Mouse (Mus musculus) WW6 (cell line): Measurements from ENCODE around the gene Ccdc155.
A peak's percentile ranks its signal among the peaks of the same experiment; 100 is the strongest.
"Not testable (repeated sequence)": the region's sequence is repeated elsewhere in the genome, so short reads cannot be mapped to it uniquely, and the experiment has no call there.

Experiments used
- DNase-seq: peaks from one replicate; pipeline ENCODE4 v3.0.0-alpha.2; 2013; ENCODE audit warnings: low read depth, low spot score

The Ccdc155 gene

GRCm38 (mm10) chr7:45191161-45191560, 13.5 kb downstream of the Ccdc155 start:
- DNase-seq = no peak

- no peak for DNase-seq
These were observed 14.5 kb downstream of the Ccdc155 start for GRCm38 (mm10) chr7:45190186-45190585.

GRCm38 (mm10) chr7:45189600-45189999, 15.1 kb downstream of the Ccdc155 start:
- DNase-seq = no peak

GRCm38 (mm10) chr7:45185921-45186320, 18.8 kb downstream of the Ccdc155 start:
- DNase-seq = no peak

- no peak for DNase-seq
These were observed 21.0 kb downstream of the Ccdc155 start for GRCm38 (mm10) chr7:45183672-45184071.

- no peak for DNase-seq
These were observed 22.1 kb downstream of the Ccdc155 start for GRCm38 (mm10) chr7:45182606-45183005.

- DNase-seq = peak; percentile 86
These were observed 22.5 kb downstream of the Ccdc155 start for GRCm38 (mm10) chr7:45182199-45182601.

- DNase-seq = no peak
These were observed 23.2 kb downstream of the Ccdc155 start for GRCm38 (mm10) chr7:45181540-45181939.

GRCm38 (mm10) chr7:45180896-45181477, 23.7 kb downstream of the Ccdc155 start, which contains the start of gene Pth2:
Gene Pth2, plus strand, starts transcription at chr7:45180995.
- DNase-seq = no peak

- DNase-seq = no peak
These were observed 25.2 kb downstream of the Ccdc155 start, which contains the start of gene Gfy for GRCm38 (mm10) chr7:45179469-45179868. Gene Gfy, minus strand, starts transcription at chr7:45179569.

GRCm38 (mm10) chr7:45178550-45178949, 26.1 kb downstream of the Ccdc155 start:
- DNase-seq = no peak

- DNase-seq = no peak
These were observed 28.3 kb downstream of the Ccdc155 start for GRCm38 (mm10) chr7:45176356-45176755.

- DNase-seq = no peak
These were observed 28.8 kb downstream of the Ccdc155 start for GRCm38 (mm10) chr7:45175929-45176328.

- DNase-seq = no peak
These were observed 29.3 kb downstream of the Ccdc155 start for GRCm38 (mm10) chr7:45175398-45175797.

- DNase-seq = no peak
These were observed 30.0 kb downstream of the Ccdc155 start for GRCm38 (mm10) chr7:45174567-45175280.

- DNase-seq = not testable (repeated sequence)
These were observed 30.9 kb downstream of the Ccdc155 start for GRCm38 (mm10) chr7:45173772-45174171.

- DNase-seq = no peak
These were observed 31.7 kb downstream of the Ccdc155 start for GRCm38 (mm10) chr7:45172974-45173373.

- DNase-seq = no peak
These were observed 35.2 kb downstream of the Ccdc155 start for GRCm38 (mm10) chr7:45169495-45169894.

GRCm38 (mm10) chr7:45168656-45169055, 36.0 kb downstream of the Ccdc155 start:
- no peak for DNase-seq

- DNase-seq = no peak
These were observed 36.8 kb downstream of the Ccdc155 start for GRCm38 (mm10) chr7:45167761-45168445.

- DNase-seq = no peak
These were observed 37.7 kb downstream of the Ccdc155 start for GRCm38 (mm10) chr7:45166950-45167401.

GRCm38 (mm10) chr7:45165701-45166100, 39.0 kb downstream of the Ccdc155 start:
- no peak for DNase-seq
